Mouse (Mus musculus): ENCODE measurements around the gene Rpap1.

DNA sequence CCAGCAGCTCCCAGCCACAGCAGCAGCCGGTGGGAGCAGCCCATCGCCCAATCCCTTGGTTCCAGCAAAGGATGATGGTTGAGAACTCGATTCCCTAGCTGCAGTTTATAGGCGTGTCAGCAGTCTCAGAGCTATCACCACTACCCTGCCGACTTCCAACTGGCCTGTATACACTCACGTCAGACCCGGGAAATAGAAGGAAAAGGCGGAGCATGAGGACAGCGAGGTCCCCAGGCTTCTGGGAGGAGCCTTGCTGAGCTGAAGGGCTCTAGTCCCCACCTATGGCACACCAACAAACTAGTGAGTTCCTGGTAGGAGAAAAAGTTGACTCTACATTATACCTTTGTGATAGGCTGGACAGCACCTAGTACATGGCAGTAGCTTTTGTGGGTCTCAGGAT, 27.1 kb downstream of the Rpap1 start, which contains the start of gene Ltk:
- TF ChIP-seq POLR2A (IDR thresholded peaks at IDR 0.05; ENCODE audit: low read depth, low read length) (no peak), CTCF (conservative IDR thresholded peaks at IDR 0.05; ENCODE audit: insufficient read depth, insufficient read length, low read depth, low read length) (no peak)

All from kidney, adult 2 months (tissue).